Mouse (Mus musculus) myocyte (in vitro differentiated cells): ENCODE results near the gene Rps27rt.

Experiments used
- E2F4 ChIP-seq: IDR thresholded peaks from one replicate; pipeline ENCODE4 v1.6.1; 2011; ENCODE audit warnings: mild to moderate bottlenecking, control low read depth, moderate library complexity; ENCODE audit not compliant: insufficient read depth
- MAX ChIP-seq: IDR thresholded peaks from one replicate; pipeline ENCODE4 v1.6.1; 2011; ENCODE audit warnings: low read depth, mild to moderate bottlenecking, control low read depth
- MYOD1 ChIP-seq, 3 experiments: IDR thresholded peaks; one replicate each; pipeline ENCODE4 v1.6.1; 2011; ENCODE audit warnings: control low read depth in 2 of 3, low read depth in 2 of 3, mild to moderate bottlenecking in 2 of 3, moderate library complexity in 1 of 3; ENCODE audit not compliant: insufficient read length in 2 of 3, control insufficient read depth in 1 of 3
- MYOG ChIP-seq, 3 experiments: IDR thresholded peaks; one replicate each; pipeline ENCODE4 v1.6.1; 2011; ENCODE audit warnings: control low read depth in 2 of 3, low read depth in 2 of 3, mild to moderate bottlenecking in 2 of 3; ENCODE audit not compliant: insufficient read length in 2 of 3, control insufficient read depth in 1 of 3, insufficient read depth in 1 of 3
- POLR2A ChIP-seq: IDR thresholded peaks from one replicate; pipeline ENCODE4 v1.6.1; 2011; ENCODE audit warnings: low read depth, mild to moderate bottlenecking, control low read depth, moderate library complexity; ENCODE audit not compliant: insufficient read length
- TCF12 ChIP-seq: IDR thresholded peaks from one replicate; pipeline ENCODE4 v1.6.1; 2011; ENCODE audit warnings: mild to moderate bottlenecking, control low read depth; ENCODE audit not compliant: poor library complexity, insufficient read depth, severe bottlenecking
- TCF3 ChIP-seq: IDR thresholded peaks from one replicate; pipeline ENCODE4 v1.6.1; 2011; ENCODE audit warnings: low read depth, control low read depth; ENCODE audit not compliant: insufficient read length

DNA sequence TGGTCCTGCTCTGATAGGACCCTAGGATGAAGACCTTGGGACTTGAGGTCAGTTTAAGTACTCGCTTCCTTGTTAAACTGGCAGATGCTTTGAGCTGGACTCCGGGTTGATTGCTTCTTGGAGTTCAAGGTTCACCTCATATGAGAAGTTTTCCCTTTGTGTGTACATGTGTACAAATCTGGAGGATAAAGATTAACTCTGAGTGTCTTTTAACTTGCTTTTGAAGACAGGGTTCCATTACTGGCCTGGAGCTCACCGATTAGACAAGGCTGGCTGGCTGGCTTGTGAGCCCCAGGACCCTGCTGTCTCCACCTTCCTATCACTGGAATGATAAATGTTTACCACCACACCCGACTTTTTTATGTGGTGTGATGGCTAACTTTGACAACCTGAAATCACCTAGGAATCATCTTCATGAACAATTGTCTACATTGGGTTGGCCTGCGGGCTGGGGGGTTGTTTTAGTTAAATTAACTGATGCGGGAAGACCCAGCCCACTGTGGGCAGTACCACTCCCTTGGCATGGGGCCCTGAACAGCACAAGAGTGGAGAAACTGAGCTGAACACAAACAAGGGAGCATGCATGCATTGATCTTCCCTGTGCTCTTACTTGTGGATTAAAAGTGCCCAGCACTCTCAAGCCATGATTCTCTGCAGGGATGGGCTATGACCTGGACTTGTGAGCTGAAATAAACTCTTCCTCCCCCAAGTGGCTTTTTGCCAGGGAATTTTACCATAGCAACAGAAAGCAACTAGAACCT is 16.7 kb upstream of the Rps27rt start:
- no peak for TF ChIP-seq POLR2A
- no peak for TF ChIP-seq MYOG (IDR thresholded peaks at IDR 0.05; ENCODE audit: control insufficient read depth in 1 of 3, insufficient read depth in 1 of 3, insufficient read length in 2 of 3, low read depth in 2 of 3)
- no peak for TF ChIP-seq E2F4
- no peak for TF ChIP-seq MAX
- no peak for TF ChIP-seq MYOD1 (IDR thresholded peaks at IDR 0.05; ENCODE audit: control insufficient read depth in 1 of 3, insufficient read length in 2 of 3, low read depth in 2 of 3)
- no peak for TF ChIP-seq TCF12
- no peak for TF ChIP-seq TCF3
